9 mouse cellular contexts compared by ENCODE assay signal in genomic region chr9:74530317-74530716, GRCm38 (mm10).
DNase-seq lines count a peak whose midpoint lies in the region; ATAC-seq and TF ChIP-seq lines count a peak whose summit lies in the region.
"Had no signal": no experiment of that assay in that cellular context is flagged by ENCODE, and none has a peak within 500 bp of the region (broad histone marks: within the 10 kb centered on the region; RNA-seq: fewer than 3 reads in every experiment).

No protein-coding gene starts in this region.

- peak; percentile 43 for DNase-seq in kidney, adult 18-20 months
- peak; percentile 86 for DNase-seq in forebrain, embryonic 11.5 days (ENCODE audit: low spot score)
- peak; percentile 68 to 69 for DNase-seq in kidney, postnatal 4 days
- DNase-seq in lung, adult 2 months, result peak; percentile 13
- DNase-seq in retina, postnatal 1 day, result peak; percentile 75

- H3K27ac ChIP-seq in kidney, embryonic 16.5 days (ENCODE audit: low read length), result no peak overlapping the region
- H3K27ac ChIP-seq in bone marrow macrophage, adult 2 months (ENCODE audit: insufficient read depth, low read depth, low read length), result no peak overlapping the region
- H3K27ac ChIP-seq in forebrain, embryonic 11.5 days (ENCODE audit: low read depth, low read length), result no peak overlapping the region

- H3K36me3 ChIP-seq in kidney, embryonic 16.5 days (ENCODE audit: insufficient read depth, low read length), result no peaks in the 10 kb centered on the region
- no peaks in the 10 kb centered on the region for H3K36me3 ChIP-seq in forebrain, embryonic 11.5 days (ENCODE audit: control insufficient read depth, insufficient read depth, low read length)

- no peak for ATAC-seq in kidney, embryonic 16.5 days (ENCODE audit: low FRiP score, low TSS enrichment)
- ATAC-seq in forebrain, embryonic 11.5 days (replicated peaks; ENCODE audit: low FRiP score), result 0 out of 2 replicates have a peak, but pooled peaks have one; percentile 49
- ATAC-seq in erythroid progenitor cell, adult 5-6 weeks (replicated peaks; ENCODE audit: low FRiP score, poor library complexity, severe bottlenecking), result no peak

- no peak for TF ChIP-seq POLR2A in bone marrow macrophage, adult 2 months (IDR thresholded peaks at IDR 0.05; ENCODE audit: borderline replicate concordance, low read depth, low read length)
- no peak for TF ChIP-seq POLR2A in lung, adult 2 months (IDR thresholded peaks at IDR 0.05; ENCODE audit: borderline replicate concordance, extremely low read depth, low read depth, low read length)

- H3K9me3 ChIP-seq in kidney, embryonic 16.5 days (ENCODE audit: low read length), result no peaks in the 10 kb centered on the region
- H3K9me3 ChIP-seq in forebrain, embryonic 11.5 days (ENCODE audit: control insufficient read depth, low read length), result no peaks in the 10 kb centered on the region
- H3K9me3 ChIP-seq: megakaryocyte, embryonic 14.5 days had no signal

- no peak overlapping the region for H3K4me3 ChIP-seq in kidney, embryonic 16.5 days (ENCODE audit: low read length)
- no peak overlapping the region for H3K4me3 ChIP-seq in bone marrow macrophage, adult 2 months (ENCODE audit: insufficient read depth, low read length)
- H3K4me3 ChIP-seq in forebrain, embryonic 11.5 days (ENCODE audit: low read depth, low read length), result no peak overlapping the region
- H3K4me3 ChIP-seq in lung, adult 2 months (replicated peaks; ENCODE audit: extremely low read depth, low read depth, low read length), result no peak overlapping the region
- H3K4me3 ChIP-seq: megakaryocyte, embryonic 14.5 days had no signal

- H3K9ac ChIP-seq in kidney, embryonic 16.5 days (replicated peaks; ENCODE audit: low read length), result no peak overlapping the region
- no peak overlapping the region for H3K9ac ChIP-seq in forebrain, embryonic 11.5 days (ENCODE audit: low read length)

- H3K4me2 ChIP-seq in kidney, embryonic 16.5 days (replicated peaks; ENCODE audit: low read depth, low read length), result no peak overlapping the region
- H3K4me2 ChIP-seq in forebrain, embryonic 11.5 days (ENCODE audit: low read depth, low read length, severe bottlenecking), result no peak overlapping the region

- peak; percentile 71 for TF ChIP-seq CTCF in bone marrow macrophage, adult 2 months (IDR thresholded peaks at IDR 0.05; ENCODE audit: low read depth, low read length)
- peak; percentile 74 for TF ChIP-seq CTCF in lung, adult 2 months (IDR thresholded peaks at IDR 0.05; ENCODE audit: insufficient read depth, low read length)

- no peaks in the 10 kb centered on the region for H3K27me3 ChIP-seq in kidney, embryonic 16.5 days (ENCODE audit: insufficient read depth, low read length)
- H3K27me3 ChIP-seq in forebrain, embryonic 11.5 days (ENCODE audit: control insufficient read depth, insufficient read depth, low read length), result no peaks in the 10 kb centered on the region
- H3K27me3 ChIP-seq: megakaryocyte, embryonic 14.5 days had no signal

- H3K4me1 ChIP-seq in kidney, embryonic 16.5 days (ENCODE audit: insufficient read depth, low read length), result no peaks in the 10 kb centered on the region
- H3K4me1 ChIP-seq in bone marrow macrophage, adult 2 months (ENCODE audit: control insufficient read depth, insufficient read depth, low read length), result no peaks in the 10 kb centered on the region
- 0 out of 2 replicates have a peak, but pooled peaks cover 3% of the 10 kb centered on the region for H3K4me1 ChIP-seq in forebrain, embryonic 11.5 days (replicated peaks; ENCODE audit: control insufficient read depth, insufficient read depth, low read length)
- H3K4me1 ChIP-seq in lung, adult 2 months (ENCODE audit: control insufficient read depth, insufficient read depth, low read length), result no peaks in the 10 kb centered on the region
- H3K4me1 ChIP-seq: megakaryocyte, embryonic 14.5 days had no signal

- WGBS in kidney, embryonic 16.5 days, result 12% methylated on average over 10 of the region's 10 CpGs
- 12% methylated on average over 10 of the region's 10 CpGs for WGBS in forebrain, embryonic 11.5 days
- 14% methylated on average over 10 of the region's 10 CpGs for whole genome bisulfite sequencing in lung, adult 2 months

Comparison
In these comparisons a context has a peak if more than half of its experiments do, and no peak if none do; other contexts are left out.
1. DNase-seq: peak in every context shown above with its lines; median percentile 86 in forebrain, embryonic 11.5 days; 75 in retina, postnatal 1 day; 68 in kidney, postnatal 4 days; 43 in kidney, adult 18-20 months; 13 in lung, adult 2 months.